Mouse (Mus musculus): ENCODE measurements at regions not wholly inside any gene's neighbourhood (a gene's known extent, or its start where the extent isn't known, plus 50 kb on each side); places are given as distances from the start of the nearest gene placed in this dataset.

- DNase-seq (ENCODE audit: low spot score in 2 of 2) = no peak
Measured at GRCm38 (mm10) chr6:94772391-94772790, 72.4 kb upstream of the Lrig1 start.

DNA sequence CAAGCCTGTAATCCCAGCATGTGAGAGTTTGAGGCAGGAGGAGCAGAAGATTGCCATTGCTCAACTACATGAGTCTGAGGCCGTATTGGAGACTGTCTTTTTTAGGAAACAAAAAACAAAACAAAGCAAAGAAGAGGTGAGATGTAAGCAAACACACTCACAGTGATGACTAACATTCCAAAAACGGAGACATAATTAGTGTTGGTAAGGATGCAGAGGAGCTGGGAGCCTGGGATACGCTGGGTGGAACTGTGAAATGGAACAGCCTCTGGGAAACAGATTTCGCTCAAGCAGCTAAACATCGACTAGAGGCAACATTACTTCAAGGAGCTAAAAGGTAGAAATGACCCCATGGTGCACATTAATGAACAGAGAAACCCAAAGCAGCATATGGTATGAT is 68.3 kb upstream of the Lrig1 start:
- DNase-seq (ENCODE audit: low spot score in 2 of 2) = no peak

DNA sequence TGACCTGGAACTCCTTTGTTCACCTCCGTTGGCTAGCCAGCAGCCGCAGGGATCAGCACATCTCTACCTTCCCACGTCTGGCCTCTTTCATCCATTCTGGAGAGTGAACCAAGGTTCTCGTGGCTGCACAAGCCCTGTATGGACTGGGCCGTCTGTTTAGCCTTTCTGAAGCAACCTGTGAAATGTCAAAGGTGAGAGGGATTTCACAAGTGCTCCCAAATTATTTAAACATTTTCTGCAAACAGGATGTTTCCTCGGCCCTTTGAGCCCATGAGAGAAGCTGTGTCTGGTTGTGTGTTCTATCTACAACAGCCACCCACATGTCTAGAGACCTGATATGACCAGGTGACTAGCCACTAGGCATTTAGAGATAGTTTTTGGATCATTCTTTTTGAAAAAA is 65.8 kb upstream of the Lrig1 start:
- no peak for DNase-seq (ENCODE audit: low spot score in 2 of 2)

GRCm38 (mm10) chr6:94761341-94761740 is 61.4 kb upstream of the Lrig1 start:
- no peak for DNase-seq (ENCODE audit: low spot score in 2 of 2)

DNA sequence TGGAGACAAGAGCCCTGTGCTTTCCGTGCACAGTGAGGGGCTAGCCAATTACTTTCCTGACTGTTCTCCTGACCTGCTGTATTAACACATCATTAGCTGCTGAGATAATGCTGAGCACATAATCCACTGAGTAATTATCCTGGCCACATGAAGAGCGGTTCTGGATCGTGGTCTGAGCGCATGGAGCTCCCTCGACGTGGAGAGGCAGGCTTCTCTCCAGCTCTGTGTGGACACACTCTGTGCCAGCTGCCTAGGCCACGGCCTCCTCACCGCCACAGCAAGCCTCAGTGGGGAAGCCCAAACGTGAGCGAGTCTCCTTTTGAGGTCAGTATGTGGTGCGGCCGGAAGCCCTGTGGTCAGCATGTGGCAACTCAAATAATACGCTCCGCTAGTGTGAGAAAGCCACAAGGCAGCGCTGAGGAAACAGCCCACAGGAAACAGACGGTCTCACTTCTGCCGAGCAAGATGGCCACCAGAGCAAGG is 60.7 kb upstream of the Lrig1 start:
- no peak for DNase-seq (ENCODE audit: low spot score in 2 of 2)

DNA sequence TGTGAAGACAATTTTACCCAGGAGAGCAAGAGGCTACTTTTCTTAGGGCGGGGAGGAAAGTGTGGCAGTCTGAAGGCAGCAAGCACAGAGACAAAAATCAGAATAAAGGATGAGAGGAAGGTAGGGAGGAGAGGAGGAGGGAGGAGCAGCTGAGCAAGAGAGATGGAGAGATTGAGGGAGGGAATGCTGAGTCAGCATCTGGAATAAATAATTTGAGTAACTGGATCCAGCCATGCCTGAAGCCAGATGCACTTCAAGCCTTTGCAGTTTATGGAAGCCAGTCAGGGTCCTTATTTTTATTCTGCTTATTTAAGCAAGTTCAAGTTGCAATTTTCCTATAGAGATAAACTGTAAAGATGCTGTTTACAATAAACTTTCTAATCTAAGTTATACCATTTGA is 59.7 kb upstream of the Lrig1 start:
- DNase-seq (ENCODE audit: low spot score in 2 of 2) = no peak

GRCm38 (mm10) chr6:94756006-94756405 is 56.0 kb upstream of the Lrig1 start:
- no peak for DNase-seq (ENCODE audit: low spot score in 2 of 2)

- DNase-seq (ENCODE audit: low spot score in 2 of 2) = no peak
Measured at GRCm38 (mm10) chr6:94755297-94755831, 55.4 kb upstream of the Lrig1 start.

DNA sequence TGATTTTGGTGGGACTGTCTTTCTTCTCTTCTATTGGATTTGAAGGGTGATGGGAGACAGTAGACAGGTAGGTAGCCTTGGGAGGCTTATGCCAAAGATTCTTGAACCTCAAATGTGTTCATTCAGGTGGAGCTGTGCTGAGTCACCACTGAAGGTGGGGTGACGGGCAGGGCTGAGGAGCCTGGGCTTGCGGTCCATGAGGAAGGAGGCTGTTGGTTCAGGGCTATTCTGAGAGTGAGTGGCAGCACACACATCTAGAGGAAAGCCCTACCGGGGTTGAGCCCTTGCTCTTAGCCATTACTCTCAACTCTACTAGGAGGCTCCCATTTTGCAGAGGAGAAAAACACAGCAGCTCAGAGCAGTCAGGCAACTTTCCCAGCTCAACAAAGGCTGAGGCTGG is 54.6 kb upstream of the Lrig1 start:
- DNase-seq (ENCODE audit: low spot score in 2 of 2) = no peak

DNA sequence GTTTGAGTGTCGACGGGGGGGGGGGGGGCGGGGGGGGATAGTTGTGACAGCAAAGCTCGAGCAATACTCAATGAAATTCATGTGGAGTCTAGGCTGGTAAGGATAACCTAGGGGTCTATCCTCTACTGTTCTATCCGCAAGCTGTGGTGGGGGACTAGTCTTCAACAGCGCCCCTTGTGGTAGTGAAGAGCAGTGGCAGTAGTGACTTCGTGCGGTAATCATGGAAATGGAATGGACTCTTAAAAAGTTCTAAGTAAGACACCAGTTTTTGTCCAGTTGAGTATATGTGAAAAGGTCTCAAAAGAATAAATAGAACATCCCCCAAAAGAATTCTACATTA is 51.1 kb upstream of the Lrig1 start:
- no peak for DNase-seq (ENCODE audit: low spot score in 2 of 2)

GRCm38 (mm10) chr6:94750228-94751100 is 50.5 kb upstream of the Lrig1 start:
- DNase-seq (ENCODE audit: low spot score in 2 of 2) = no peak

All from frontal cortex, postnatal 25 days (tissue).